Mouse (Mus musculus): ENCODE data around the gene Nlrp9b.

DNA sequence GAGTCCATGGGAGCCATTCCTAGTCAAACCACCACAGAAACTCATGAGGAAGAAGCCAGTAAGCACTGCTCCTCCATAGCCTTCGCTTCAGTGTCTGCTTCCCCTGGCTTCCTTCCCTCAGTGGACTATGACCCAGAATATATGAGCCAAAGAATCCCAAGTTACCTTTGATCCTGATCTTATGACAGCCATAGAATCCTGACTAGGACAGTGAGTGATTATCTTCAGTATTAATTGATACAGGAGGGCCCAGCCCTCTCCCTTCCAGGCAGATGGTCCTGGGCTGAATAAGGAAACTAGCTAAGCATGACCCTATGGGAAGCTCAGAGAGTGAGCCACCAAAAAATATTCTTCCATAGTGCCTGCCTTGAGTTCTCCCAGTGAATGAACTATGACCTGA is 28.8 kb upstream of the Nlrp9b start:
- TF ChIP-seq CTCF (conservative IDR thresholded peaks at IDR 0.05; ENCODE audit: insufficient read depth, insufficient read length, low read depth, low read length) (no peak), POLR2A (IDR thresholded peaks at IDR 0.05; ENCODE audit: low read depth, low read length) (no peak)
